Mouse (Mus musculus) midbrain, embryonic 15.5 days (tissue): Measurements from ENCODE around the gene Srprb. TPM values are rescaled to one million over a fixed set of nuclear protein-coding genes. Genes with fewer than 3 reads are reported as not detected.

ENCODE experiments used
- ATAC-seq: fragments of 200-750 bp; cut with Nextera tagmentation; replicated peaks from 2 replicates; pipeline ENCODE4 v1.8.0; 2017; ENCODE audit warnings: moderate TSS enrichment
- H3K27ac ChIP-seq: fragments of 300-500 bp; sonication (generic); 2 replicates; pipeline ENCODE4 v1.5.1; 2015; ENCODE audit warnings: mild to moderate bottlenecking, inconsistent platforms
- H3K27me3 ChIP-seq: fragments of 300-500 bp; sonication (generic); replicated peaks from 2 replicates; pipeline ENCODE4 v1.6.1; 2015; ENCODE audit warnings: inconsistent platforms
- H3K36me3 ChIP-seq: fragments of 300-500 bp; sonication (generic); replicated peaks from 2 replicates; pipeline ENCODE4 v1.6.1; 2015; ENCODE audit warnings: inconsistent platforms
- H3K4me1 ChIP-seq: fragments of 300-500 bp; sonication (generic); 2 replicates; pipeline ENCODE4 v1.6.1; 2015; ENCODE audit warnings: inconsistent platforms
- H3K4me2 ChIP-seq: fragments of 300-500 bp; sonication (generic); 2 replicates; pipeline ENCODE4 v1.6.1; 2015; ENCODE audit warnings: inconsistent platforms, mild to moderate bottlenecking, moderate library complexity
- H3K4me3 ChIP-seq: fragments of 300-500 bp; sonication (generic); 2 replicates; pipeline ENCODE4 v1.5.1; 2015; ENCODE audit warnings: mild to moderate bottlenecking, inconsistent platforms
- H3K9ac ChIP-seq: fragments of 300-500 bp; sonication (generic); 2 replicates; pipeline ENCODE4 v1.6.1; 2015; ENCODE audit warnings: mild to moderate bottlenecking, inconsistent platforms
- H3K9me3 ChIP-seq: fragments of 300-500 bp; sonication (generic); 2 replicates; pipeline ENCODE4 v1.6.1; 2016; ENCODE audit warnings: inconsistent platforms
- WGBS: fragments of 180-500 bp; shearing (Covaris S2); methylation state at CpG from one replicate; pipeline ENCODE4 v1.1.7; 2015; ENCODE audit warnings: mixed read lengths; 5-methylcytosine and 5-hydroxymethylcytosine counted together
- polyA plus RNA-seq: library from polyadenylated mRNA; unstranded; fragments of >200 nt; fragmentation: Nextera tagmentation; extraction: Ambion mirVana; gene quantifications from 2 replicates; pipeline ENCODE4 v1.2.1, GENCODE M21; 2015

Gene Srprb
- 59.3 and 59.8 TPM in 2 replicates for polyA plus RNA-seq

DNA sequence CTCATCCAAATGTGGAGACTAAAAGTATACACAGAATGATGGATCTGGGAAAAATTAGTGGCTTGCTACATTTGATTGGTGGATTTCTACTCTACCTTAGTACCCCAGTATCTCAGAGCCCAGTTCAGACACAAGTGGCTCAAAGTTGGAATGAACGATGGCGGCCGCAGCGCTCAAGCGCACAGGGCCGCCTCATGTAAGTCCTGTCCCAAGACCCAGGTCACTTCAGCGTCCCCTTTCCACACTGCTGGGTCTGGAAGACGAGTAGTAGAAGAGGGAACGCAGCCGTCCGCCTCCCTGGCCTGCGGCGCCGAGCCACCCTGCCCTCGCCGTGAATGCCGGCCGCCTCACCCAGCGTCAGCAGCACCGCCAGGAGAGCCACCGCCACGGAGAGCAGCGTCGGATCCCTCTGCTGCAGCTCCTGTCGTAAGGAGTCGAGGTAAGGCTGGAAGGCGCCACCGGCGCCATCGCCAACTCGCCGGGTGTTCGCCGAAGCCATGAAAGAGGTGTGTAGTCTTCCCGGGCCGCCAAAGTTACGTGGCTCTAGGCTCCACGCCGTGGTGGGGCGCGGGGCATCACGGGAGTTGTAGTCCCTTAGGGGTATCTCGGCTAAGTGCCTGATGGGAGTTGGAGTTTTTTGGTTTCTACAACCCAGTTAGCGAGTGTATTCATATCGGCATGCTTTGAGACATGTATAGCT is at the start of gene Srprb:
TSS of gene Srprb (minus strand) at position 577 of the 700 bp plus-strand sequence.
- H3K36me3 ChIP-seq, result peaks cover 15% of the 10 kb centered on the region
- peak within 1 kb of the TSS; percentile 81 for H3K27ac ChIP-seq
- peak; percentile 98 for ATAC-seq
- no peaks in the 10 kb centered on the region for H3K9me3 ChIP-seq
- H3K4me2 ChIP-seq, result peak within 1 kb of the TSS; percentile 60
- under 1% methylated on average over 45 of the region's 45 CpGs for WGBS
- peak within 1 kb of the TSS; percentile 75 for H3K4me3 ChIP-seq
- H3K27me3 ChIP-seq, result no peaks in the 10 kb centered on the region
- H3K9ac ChIP-seq, result peak within 1 kb of the TSS; percentile 43
- H3K4me1 ChIP-seq, result peaks cover 10% of the 10 kb centered on the region

GRCm38 (mm10) chr9:103248618-103249017 is 46.7 kb upstream of the Srprb start:
- Histone ChIP-seq H3K9ac (no peak overlapping the region), H3K4me3 (no peak overlapping the region), H3K27me3 (no peaks in the 10 kb centered on the region), H3K4me2 (no peak overlapping the region), H3K27ac (no peak overlapping the region), H3K9me3 (no peaks in the 10 kb centered on the region), H3K36me3 (no peaks in the 10 kb centered on the region), H3K4me1 (no peaks in the 10 kb centered on the region)
- 53% methylated on average over 4 of the region's 4 CpGs for WGBS
- no peak for ATAC-seq

GRCm38 (mm10) chr9:103246526-103247168 is 44.7 kb upstream of the Srprb start:
- H3K27me3 ChIP-seq, result no peaks in the 10 kb centered on the region
- H3K4me1 ChIP-seq, result no peaks in the 10 kb centered on the region
- H3K27ac ChIP-seq, result no peak overlapping the region
- WGBS, result 85% methylated on average over 8 of the region's 8 CpGs
- H3K4me2 ChIP-seq, result no peak overlapping the region
- H3K4me3 ChIP-seq, result no peak overlapping the region
- no peaks in the 10 kb centered on the region for H3K36me3 ChIP-seq
- ATAC-seq, result no peak
- no peaks in the 10 kb centered on the region for H3K9me3 ChIP-seq
- H3K9ac ChIP-seq, result no peak overlapping the region

DNA sequence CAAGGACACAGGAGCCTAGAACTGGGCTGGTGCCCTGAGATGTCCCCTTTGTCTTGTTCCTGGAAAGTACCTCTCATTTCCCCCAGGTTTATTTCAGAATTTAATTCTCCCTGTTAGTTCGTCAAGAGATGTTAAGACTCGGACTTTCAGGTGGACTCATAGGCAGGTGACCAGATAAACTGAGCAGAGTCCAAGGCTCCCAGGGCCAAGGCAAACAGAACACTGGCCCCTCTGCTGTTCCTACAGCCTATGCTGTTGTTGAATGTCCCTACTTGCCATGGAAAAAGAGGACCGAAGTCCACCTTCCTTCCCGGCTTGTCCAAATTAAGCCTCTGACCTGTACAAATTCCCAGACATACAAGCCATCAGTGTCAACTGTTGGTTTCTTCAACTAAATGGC is 41.7 kb upstream of the Srprb start:
- Histone ChIP-seq H3K4me1 (no peaks in the 10 kb centered on the region), H3K36me3 (no peaks in the 10 kb centered on the region), H3K27me3 (no peaks in the 10 kb centered on the region), H3K9ac (no peak overlapping the region), H3K4me2 (no peak overlapping the region), H3K4me3 (no peak overlapping the region), H3K9me3 (no peaks in the 10 kb centered on the region), H3K27ac (no peak overlapping the region)
- WGBS, result 94% methylated on average over 4 of the region's 4 CpGs
- ATAC-seq, result no peak

- ATAC-seq, result no peak
- 84% methylated on average over 2 of the region's 2 CpGs for WGBS
- no peaks in the 10 kb centered on the region for H3K9me3 ChIP-seq
Observed at GRCm38 (mm10) chr9:103241206-103241605, 39.3 kb upstream of the Srprb start.

GRCm38 (mm10) chr9:103239471-103239870 is 37.5 kb upstream of the Srprb start:
- Histone ChIP-seq H3K4me3 (no peak overlapping the region), H3K27ac (no peak overlapping the region), H3K27me3 (no peaks in the 10 kb centered on the region), H3K9me3 (no peaks in the 10 kb centered on the region), H3K4me2 (no peak overlapping the region), H3K36me3 (no peaks in the 10 kb centered on the region), H3K4me1 (no peaks in the 10 kb centered on the region), H3K9ac (no peak overlapping the region)
- ATAC-seq, result no peak
- WGBS, result 88% methylated on average over 6 of the region's 6 CpGs

More at GRCm38 (mm10) chr9:103241206-103241605, 39.3 kb upstream of the Srprb start:
- H3K4me3 ChIP-seq, result no peak overlapping the region
- H3K27ac ChIP-seq, result no peak overlapping the region
- no peaks in the 10 kb centered on the region for H3K36me3 ChIP-seq
- no peak overlapping the region for H3K9ac ChIP-seq
- no peaks in the 10 kb centered on the region for H3K4me1 ChIP-seq
- H3K27me3 ChIP-seq, result no peaks in the 10 kb centered on the region
- H3K4me2 ChIP-seq, result no peak overlapping the region

DNA sequence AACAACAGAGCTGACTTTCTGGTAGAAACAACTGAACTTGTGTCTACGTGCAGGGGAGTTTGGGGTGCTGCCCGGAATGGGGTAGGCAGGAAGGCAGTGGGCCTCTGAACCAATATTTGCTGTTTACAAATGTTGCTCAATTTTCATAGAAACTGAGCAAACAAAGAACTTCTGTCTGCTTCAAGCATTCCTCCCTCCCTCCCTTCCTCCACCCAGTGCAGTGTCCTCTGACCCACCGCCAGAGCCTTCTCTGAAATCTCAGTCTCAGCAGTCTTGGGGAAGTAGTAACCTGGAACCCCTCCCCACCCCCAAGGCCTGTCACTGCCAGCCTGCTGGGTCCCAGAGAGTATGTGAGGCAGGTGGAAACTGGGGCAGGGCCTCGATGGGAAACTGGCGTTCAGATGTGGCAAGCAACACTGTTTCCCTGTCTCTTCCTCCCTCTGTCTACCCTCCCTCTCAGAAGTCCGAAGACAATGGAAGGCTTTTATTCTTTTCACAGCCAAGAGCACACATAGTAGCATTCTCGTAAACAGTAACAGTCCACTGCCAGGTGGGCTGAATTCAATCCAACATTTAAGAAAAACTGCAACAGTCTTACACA is 32.7 kb upstream of the Srprb start:
- Histone ChIP-seq H3K4me1 (peaks cover 8% of the 10 kb centered on the region; the same call in 1 of the 2 replicates), H3K9ac (no peak overlapping the region), H3K4me3 (no peak overlapping the region), H3K27me3 (no peaks in the 10 kb centered on the region), H3K4me2 (no peak overlapping the region), H3K36me3 (no peaks in the 10 kb centered on the region), H3K27ac (no peak overlapping the region), H3K9me3 (no peaks in the 10 kb centered on the region)
- WGBS, result 56% methylated on average over 7 of the region's 7 CpGs
- ATAC-seq, result no peak

DNA sequence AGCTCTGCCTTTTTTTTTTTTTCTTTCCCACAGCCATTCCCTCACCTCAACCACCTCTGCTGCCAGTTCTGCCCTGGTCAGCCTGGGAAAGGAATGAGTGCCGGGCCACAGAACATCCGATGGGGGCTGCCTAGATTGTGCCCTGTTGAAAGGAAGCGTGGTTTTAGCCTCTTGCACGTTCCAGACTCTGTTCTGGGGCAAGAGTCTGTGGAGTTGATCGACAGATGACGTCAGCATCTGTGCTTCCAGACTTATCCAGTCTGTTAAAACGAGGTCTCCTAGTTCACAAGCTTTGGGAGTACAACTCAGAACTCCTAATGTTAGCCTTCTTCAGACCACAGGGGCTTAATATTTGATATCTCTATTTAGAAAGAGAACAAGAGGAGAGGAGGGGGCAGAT is 32.1 kb upstream of the Srprb start:
- peaks cover 8% of the 10 kb centered on the region; the same call in 1 of the 2 replicates for H3K4me1 ChIP-seq
- H3K4me3 ChIP-seq, result no peak overlapping the region
- WGBS, result 79% methylated on average over 7 of the region's 7 CpGs
- H3K9ac ChIP-seq, result no peak overlapping the region
- no peaks in the 10 kb centered on the region for H3K9me3 ChIP-seq
- no peak overlapping the region for H3K27ac ChIP-seq
- H3K36me3 ChIP-seq, result no peaks in the 10 kb centered on the region
- no peaks in the 10 kb centered on the region for H3K27me3 ChIP-seq
- ATAC-seq, result no peak
- no peak overlapping the region for H3K4me2 ChIP-seq

DNA sequence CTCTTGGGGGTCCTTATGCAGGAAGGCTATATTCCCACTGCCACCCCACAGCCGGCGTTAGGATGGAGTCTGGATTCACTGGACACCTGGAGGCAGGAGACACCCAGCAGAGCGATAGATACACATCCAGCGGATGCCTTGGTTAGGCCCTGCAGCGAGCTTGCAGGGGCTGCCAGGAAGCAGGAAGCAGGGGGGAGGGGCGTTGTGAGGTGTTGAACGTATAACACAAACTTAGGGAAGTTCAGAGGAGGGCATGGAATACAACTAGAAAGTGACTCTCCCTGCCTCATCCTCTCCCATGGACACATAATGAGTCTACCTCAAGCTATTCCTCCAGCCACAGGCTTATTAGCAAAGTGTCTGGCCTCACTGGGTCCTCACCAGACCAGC is 31.1 kb upstream of the Srprb start:
- Histone ChIP-seq H3K4me3 (no peak overlapping the region), H3K9ac (no peak overlapping the region), H3K9me3 (no peaks in the 10 kb centered on the region), H3K27me3 (no peaks in the 10 kb centered on the region), H3K27ac (no peak overlapping the region), H3K4me1 (peaks cover 8% of the 10 kb centered on the region; the same call in 1 of the 2 replicates), H3K4me2 (no peak overlapping the region), H3K36me3 (no peaks in the 10 kb centered on the region)
- WGBS, result 75% methylated on average over 7 of the region's 7 CpGs
- ATAC-seq, result no peak

DNA sequence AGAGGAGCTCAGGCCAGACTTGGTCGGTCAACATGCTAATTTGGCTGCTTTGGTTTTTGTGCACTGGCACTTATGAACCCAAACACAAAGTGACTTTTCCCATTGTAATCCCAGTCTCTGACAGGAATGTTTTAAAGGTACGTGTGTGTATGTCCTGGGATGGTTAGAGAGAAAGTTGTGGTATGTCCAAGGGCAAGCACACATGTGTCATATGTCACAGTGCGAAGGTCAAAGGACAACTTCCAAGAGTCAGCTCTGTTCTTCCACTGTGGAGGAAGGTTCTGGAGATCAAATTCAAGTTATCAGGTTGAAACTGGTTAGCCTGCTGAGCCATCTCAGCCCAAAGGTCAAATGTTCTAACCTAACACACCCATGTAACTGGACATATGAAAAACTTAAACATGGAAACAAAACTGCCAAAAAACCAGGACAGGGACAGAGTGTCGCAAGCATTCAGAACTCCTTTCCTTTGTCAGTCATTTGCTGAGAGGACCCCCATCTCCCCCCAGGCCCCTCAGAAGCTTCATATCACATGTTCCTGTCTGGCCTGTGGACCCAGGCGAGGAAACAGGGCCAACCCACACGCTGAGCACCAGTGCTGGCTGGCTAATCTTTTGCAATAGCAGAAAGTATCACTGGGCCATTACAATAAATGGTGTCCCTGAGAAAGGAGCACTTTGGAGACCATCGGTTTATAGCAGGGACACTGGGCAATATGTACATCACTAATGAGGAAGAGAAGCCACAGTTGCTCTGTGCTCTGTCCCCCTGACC is 30.5 kb upstream of the Srprb start:
- ATAC-seq, result no peak
- Histone ChIP-seq H3K4me1 (peaks cover 8% of the 10 kb centered on the region; the same call in 1 of the 2 replicates), H3K36me3 (no peaks in the 10 kb centered on the region), H3K9ac (no peak overlapping the region), H3K9me3 (no peaks in the 10 kb centered on the region), H3K4me3 (no peak overlapping the region), H3K27me3 (no peaks in the 10 kb centered on the region), H3K4me2 (no peak overlapping the region), H3K27ac (no peak overlapping the region)
- 87% methylated on average over 7 of the region's 7 CpGs for WGBS

- Histone ChIP-seq H3K27me3 (no peaks in the 10 kb centered on the region), H3K4me1 (peaks cover 8% of the 10 kb centered on the region; the same call in 1 of the 2 replicates), H3K4me2 (peak within 1 kb of the TSS; percentile 38), H3K9me3 (no peaks in the 10 kb centered on the region), H3K27ac (peak within 1 kb of the TSS; percentile 63; the same call in 1 of the 2 replicates), H3K9ac (peak within 1 kb of the TSS; percentile 25; the same call in 1 of the 2 replicates), H3K36me3 (no peaks in the 10 kb centered on the region), H3K4me3 (no peak within 1 kb of the TSS)
- ATAC-seq, result peak; percentile 62
- WGBS, result 48% methylated on average over 29 of the region's 29 CpGs
Observed at GRCm38 (mm10) chr9:103230151-103230951, 28.4 kb upstream of the Srprb start, which contains the start of the genes Gm20425 and Trf. Gm20425 (minus strand) TSS chr9:103230307. Trf (minus strand) TSS chr9:103230444.
